Mouse (Mus musculus) stomach, postnatal 0 days (tissue): ENCODE results near the gene Trip13.
A peak's percentile ranks its signal among the peaks of the same experiment; 100 is the strongest.

ENCODE experiments used
- CTCF ChIP-seq: IDR thresholded peaks from 2 replicates; pipeline ENCODE4 v1.5.1; 2016; ENCODE audit warnings: antibody characterized with exemption, low read depth, mild to moderate bottlenecking, moderate library complexity
- EP300 ChIP-seq: optimal IDR thresholded peaks from 2 replicates; pipeline ENCODE3; 2016; ENCODE audit warnings: antibody characterized with exemption

- TF ChIP-seq CTCF (peak; percentile 94), EP300 (peak; percentile 73)
These were observed 33.2 kb upstream of the Trip13 start for GRCm38 (mm10) chr13:73970545-73971448.
